In genomic region chr3:84952585-84953187, GRCm38 (mm10) we compare ENCODE assay signal across 9 mouse cellular contexts.
DNase-seq lines count a peak whose midpoint lies in the region; ATAC-seq and TF ChIP-seq lines count a peak whose summit lies in the region.
"Had no signal": no experiment of that assay in that cellular context is flagged by ENCODE, and none has a peak within 500 bp of the region (broad histone marks: within the 10 kb centered on the region; RNA-seq: fewer than 3 reads in every experiment).

No protein-coding gene starts in this region.

- DNase-seq in gastrocnemius, adult 2 months: no peak
- DNase-seq in gastrocnemius, postnatal 25 days: no peak
- no peak for DNase-seq in testis, postnatal 10 days (ENCODE audit: low spot score)
- DNase-seq in right cerebral cortex, postnatal 10 days (ENCODE audit: low spot score in 2 of 2): no peak
- DNase-seq in gastrocnemius, postnatal 36 days: no peak
- DNase-seq in thymus, adult 2 months: no peak

- peak overlapping the region; percentile 48 for H3K9ac ChIP-seq in limb, embryonic 12.5 days (replicated peaks)

- H3K4me1 ChIP-seq in testis, adult 2 months (ENCODE audit: control insufficient read depth, insufficient read depth, low read length): peaks cover 4% of the 10 kb centered on the region
- peaks cover 11% of the 10 kb centered on the region for H3K4me1 ChIP-seq in limb, embryonic 12.5 days (replicated peaks)
- H3K4me1 ChIP-seq in thymus, adult 2 months (replicated peaks; ENCODE audit: control insufficient read depth, insufficient read depth, low read length): no peaks in the 10 kb centered on the region

- ATAC-seq in limb, embryonic 12.5 days (ENCODE audit: insufficient number of reproducible peaks, insufficient read depth, low FRiP score, low TSS enrichment, low read depth): no peak
- ATAC-seq: CD4-positive, CD25-positive, alpha-beta regulatory T cell, adult 4 months had no signal

- no peaks in the 10 kb centered on the region for H3K36me3 ChIP-seq in testis, adult 2 months (ENCODE audit: control insufficient read depth, insufficient read depth, low read length)
- H3K36me3 ChIP-seq in limb, embryonic 12.5 days: no peaks in the 10 kb centered on the region
- no peaks in the 10 kb centered on the region for H3K36me3 ChIP-seq in thymus, adult 2 months (ENCODE audit: control insufficient read depth, insufficient read depth, low read length)

- no peak for TF ChIP-seq POLR2A in testis, adult 2 months (IDR thresholded peaks at IDR 0.05; ENCODE audit: control insufficient read depth, low read depth, low read length)
- no peak for TF ChIP-seq POLR2A in thymus, adult 2 months (IDR thresholded peaks at IDR 0.05; ENCODE audit: control insufficient read depth, extremely low read depth, insufficient read depth, low read length, poor library complexity)

- no peak for TF ChIP-seq CTCF in gastrocnemius, adult 2 months (IDR thresholded peaks at IDR 0.05)
- TF ChIP-seq CTCF in testis, adult 2 months (IDR thresholded peaks at IDR 0.05; ENCODE audit: control insufficient read depth, insufficient read depth, insufficient replicate concordance, low read depth, low read length): no peak
- TF ChIP-seq CTCF in thymus, adult 2 months (IDR thresholded peaks at IDR 0.05; ENCODE audit: borderline replicate concordance, control insufficient read depth, extremely low read depth, insufficient read depth, low read length, poor library complexity): no peak

- intact Hi-C loops in gastrocnemius, adult 2 months (cut with DNase I): no loop called here
- intact Hi-C loops in gastrocnemius, postnatal 36 days (cut with DNase I): no loop called here

- no peaks in the 10 kb centered on the region for H3K9me3 ChIP-seq in limb, embryonic 12.5 days

- peak overlapping the region; percentile 71 for H3K4me2 ChIP-seq in limb, embryonic 12.5 days

- 66% methylated on average over 7 of the region's 7 CpGs for WGBS in limb, embryonic 12.5 days
- WGBS in thymus, adult 2 months: 95% methylated on average over 7 of the region's 7 CpGs

- no peaks in the 10 kb centered on the region for H3K27me3 ChIP-seq in testis, adult 2 months (ENCODE audit: control insufficient read depth, insufficient read depth, low read length)
- no peaks in the 10 kb centered on the region for H3K27me3 ChIP-seq in limb, embryonic 12.5 days
- H3K27me3 ChIP-seq in thymus, adult 2 months (ENCODE audit: control insufficient read depth, insufficient read depth, low read length): no peaks in the 10 kb centered on the region

- peak overlapping the region; percentile 68 for H3K4me3 ChIP-seq in gastrocnemius, adult 2 months
- H3K4me3 ChIP-seq in testis, adult 2 months (ENCODE audit: control insufficient read depth, low read depth, low read length): peak overlapping the region; percentile 75
- peak overlapping the region; percentile 40 for H3K4me3 ChIP-seq in limb, embryonic 12.5 days (replicated peaks)
- H3K4me3 ChIP-seq in thymus, adult 2 months (ENCODE audit: control insufficient read depth, insufficient read depth, low read length): no peak overlapping the region

- H3K27ac ChIP-seq in gastrocnemius, adult 2 months: peak overlapping the region; percentile 46
- peak overlapping the region; percentile 72 for H3K27ac ChIP-seq in testis, adult 2 months (ENCODE audit: control insufficient read depth, insufficient read depth, low read depth, low read length)
- peak overlapping the region; percentile 62 for H3K27ac ChIP-seq in limb, embryonic 12.5 days
- no peak overlapping the region for H3K27ac ChIP-seq in thymus, adult 2 months (ENCODE audit: control insufficient read depth, insufficient read depth, low read length)
